Mouse (Mus musculus): ENCODE data around the gene Hsd17b13. TPM values are rescaled to one million over a fixed set of nuclear protein-coding genes. Genes with fewer than 3 reads are reported as not detected.
"Not testable (repeated sequence)": the region's sequence is repeated elsewhere in the genome, so short reads cannot be mapped to it uniquely, and the experiment has no call there.

Hsd17b13 gene
- polyA plus RNA-seq, 1 experiment from 2014 or later, result 0.45 TPM

GRCm38 (mm10) chr5:103980705-103981560 is 3.7 kb upstream of the Hsd17b13 start:
- no peaks in the 10 kb centered on the region for H3K9me3 ChIP-seq (replicated peaks)
- no peak overlapping the region for H3K4me3 ChIP-seq (replicated peaks)
- no peak overlapping the region for H3K27ac ChIP-seq (replicated peaks)
- no peaks in the 10 kb centered on the region for H3K36me3 ChIP-seq
- H3K9ac ChIP-seq, result no peak overlapping the region
- H3K4me2 ChIP-seq (replicated peaks), result no peak overlapping the region
- no peaks in the 10 kb centered on the region for H3K27me3 ChIP-seq
- no peaks in the 10 kb centered on the region for H3K4me1 ChIP-seq
- ATAC-seq (ENCODE audit: insufficient number of reproducible peaks, low FRiP score, low TSS enrichment, low read depth), result no peak
- 80% methylated on average over 9 of the region's 9 CpGs for WGBS

- Histone ChIP-seq H3K9me3 (replicated peaks) (no peaks in the 10 kb centered on the region), H3K36me3 (no peaks in the 10 kb centered on the region), H3K4me3 (replicated peaks) (no peak overlapping the region), H3K27ac (replicated peaks) (no peak overlapping the region), H3K9ac (no peak overlapping the region), H3K27me3 (no peaks in the 10 kb centered on the region), H3K4me2 (replicated peaks) (no peak overlapping the region), H3K4me1 (no peaks in the 10 kb centered on the region)
- 84% methylated on average over 7 of the region's 7 CpGs for WGBS
- no peak for ATAC-seq (ENCODE audit: insufficient number of reproducible peaks, low FRiP score, low TSS enrichment, low read depth)
Measured at GRCm38 (mm10) chr5:103977907-103978570, 829 bp upstream of the Hsd17b13 start.

GRCm38 (mm10) chr5:103975736-103976135 is 1.5 kb downstream of the Hsd17b13 start:
- Histone ChIP-seq H3K4me1 (no peaks in the 10 kb centered on the region), H3K4me2 (replicated peaks) (no peak overlapping the region), H3K27me3 (no peaks in the 10 kb centered on the region), H3K36me3 (no peaks in the 10 kb centered on the region), H3K9me3 (replicated peaks) (no peaks in the 10 kb centered on the region), H3K9ac (no peak overlapping the region), H3K27ac (replicated peaks) (no peak overlapping the region), H3K4me3 (replicated peaks) (no peak overlapping the region)
- no peak for ATAC-seq (ENCODE audit: insufficient number of reproducible peaks, low FRiP score, low TSS enrichment, low read depth)
- WGBS, result 71% methylated on average over 7 of the region's 7 CpGs

- no peak for ATAC-seq (ENCODE audit: insufficient number of reproducible peaks, low FRiP score, low TSS enrichment, low read depth)
- no peak overlapping the region for H3K27ac ChIP-seq (replicated peaks)
- no peak overlapping the region for H3K9ac ChIP-seq
- H3K9me3 ChIP-seq (replicated peaks), result no peaks in the 10 kb centered on the region
- 0 out of 2 replicates have a peak overlapping the region, but pooled peaks have one; percentile 30 for H3K4me2 ChIP-seq (replicated peaks)
- H3K4me1 ChIP-seq, result no peaks in the 10 kb centered on the region
- H3K36me3 ChIP-seq, result no peaks in the 10 kb centered on the region
- 72% methylated on average over 13 of the region's 13 CpGs for WGBS
- no peaks in the 10 kb centered on the region for H3K27me3 ChIP-seq
- no peak overlapping the region for H3K4me3 ChIP-seq (replicated peaks)
Measured at GRCm38 (mm10) chr5:103972801-103973200, 4.4 kb downstream of the Hsd17b13 start.

GRCm38 (mm10) chr5:103972379-103972778 is 4.8 kb downstream of the Hsd17b13 start:
- Histone ChIP-seq H3K9me3 (replicated peaks) (no peaks in the 10 kb centered on the region), H3K36me3 (no peaks in the 10 kb centered on the region), H3K27ac (replicated peaks) (no peak overlapping the region), H3K27me3 (no peaks in the 10 kb centered on the region), H3K4me2 (replicated peaks) (0 out of 2 replicates have a peak overlapping the region, but pooled peaks have one; percentile 30), H3K9ac (no peak overlapping the region), H3K4me1 (no peaks in the 10 kb centered on the region), H3K4me3 (replicated peaks) (no peak overlapping the region; the same call in 1 of the 2 replicates)
- no peak for ATAC-seq (ENCODE audit: insufficient number of reproducible peaks, low FRiP score, low TSS enrichment, low read depth)
- 63% methylated on average over 19 of the region's 19 CpGs for WGBS

GRCm38 (mm10) chr5:103971051-103971450 is 6.2 kb downstream of the Hsd17b13 start:
- Histone ChIP-seq H3K4me3 (replicated peaks) (no peak overlapping the region), H3K9ac (no peak overlapping the region), H3K9me3 (replicated peaks) (no peaks in the 10 kb centered on the region), H3K27me3 (no peaks in the 10 kb centered on the region), H3K4me1 (no peaks in the 10 kb centered on the region), H3K36me3 (no peaks in the 10 kb centered on the region), H3K27ac (replicated peaks) (no peak overlapping the region), H3K4me2 (replicated peaks) (no peak overlapping the region)
- WGBS, result 70% methylated on average over 5 of the region's 5 CpGs
- ATAC-seq (ENCODE audit: insufficient number of reproducible peaks, low FRiP score, low TSS enrichment, low read depth), result no peak

- H3K4me1 ChIP-seq, result no peaks in the 10 kb centered on the region
- H3K9ac ChIP-seq, result no peak overlapping the region
- H3K4me3 ChIP-seq (replicated peaks), result no peak overlapping the region
- no peaks in the 10 kb centered on the region for H3K9me3 ChIP-seq (replicated peaks)
- no peaks in the 10 kb centered on the region for H3K36me3 ChIP-seq
- H3K4me2 ChIP-seq (replicated peaks), result no peak overlapping the region
- H3K27ac ChIP-seq (replicated peaks), result no peak overlapping the region
- H3K27me3 ChIP-seq, result no peaks in the 10 kb centered on the region
- ATAC-seq (ENCODE audit: insufficient number of reproducible peaks, low FRiP score, low TSS enrichment, low read depth), result no peak
- 44% methylated on average over 1 of the region's 1 CpGs for whole genome bisulfite sequencing
Measured at GRCm38 (mm10) chr5:103962935-103963429, 14.2 kb downstream of the Hsd17b13 start.

- Histone ChIP-seq H3K27me3 (no peaks in the 10 kb centered on the region), H3K27ac (replicated peaks) (no peak overlapping the region), H3K36me3 (no peaks in the 10 kb centered on the region), H3K4me2 (replicated peaks) (no peak overlapping the region), H3K9ac (no peak overlapping the region), H3K9me3 (replicated peaks) (no peaks in the 10 kb centered on the region), H3K4me1 (peaks cover 4% of the 10 kb centered on the region; the same call in 1 of the 2 replicates), H3K4me3 (replicated peaks) (no peak overlapping the region)
- no peak for ATAC-seq (ENCODE audit: insufficient number of reproducible peaks, low FRiP score, low TSS enrichment, low read depth)
- 72% methylated on average over 5 of the region's 5 CpGs for WGBS
Measured at GRCm38 (mm10) chr5:103954638-103955037, 22.6 kb downstream of the Hsd17b13 start.

- Histone ChIP-seq H3K4me3 (replicated peaks) (no peak overlapping the region), H3K9ac (no peak overlapping the region), H3K27ac (replicated peaks) (no peak overlapping the region), H3K9me3 (replicated peaks) (no peaks in the 10 kb centered on the region), H3K4me2 (replicated peaks) (no peak overlapping the region), H3K27me3 (no peaks in the 10 kb centered on the region), H3K4me1 (peaks cover 4% of the 10 kb centered on the region; the same call in 1 of the 2 replicates), H3K36me3 (no peaks in the 10 kb centered on the region)
- WGBS, result 62% methylated on average over 10 of the region's 10 CpGs
- ATAC-seq (ENCODE audit: insufficient number of reproducible peaks, low FRiP score, low TSS enrichment, low read depth), result no peak
Measured at GRCm38 (mm10) chr5:103953135-103954083, 23.8 kb downstream of the Hsd17b13 start.

- not testable (repeated sequence) for H3K27me3 ChIP-seq; ATAC-seq (ENCODE audit: insufficient number of reproducible peaks, low FRiP score, low TSS enrichment, low read depth); H3K9me3 ChIP-seq (replicated peaks); H3K9ac ChIP-seq; H3K27ac ChIP-seq (replicated peaks); H3K4me3 ChIP-seq (replicated peaks); H3K4me2 ChIP-seq (replicated peaks); H3K36me3 ChIP-seq; H3K4me1 ChIP-seq
- 92% methylated on average over 15 of the region's 15 CpGs for WGBS
Measured at GRCm38 (mm10) chr5:103950138-103950537, 27.1 kb downstream of the Hsd17b13 start.

Data from embryonic facial prominence, embryonic 15.5 days (tissue).